Mouse (Mus musculus) liver, postnatal 0 days (tissue): ENCODE results near the gene Znrf1.

Source experiments
- CTCF ChIP-seq: sonication (generic); IDR thresholded peaks from 2 replicates; pipeline ENCODE4 v1.5.1; 2016; ENCODE audit warnings: antibody characterized with exemption, low read depth
- EP300 ChIP-seq: IDR thresholded peaks from 2 replicates; pipeline ENCODE4 v1.6.1; 2016; ENCODE audit warnings: antibody characterized with exemption, low read depth, mild to moderate bottlenecking

DNA sequence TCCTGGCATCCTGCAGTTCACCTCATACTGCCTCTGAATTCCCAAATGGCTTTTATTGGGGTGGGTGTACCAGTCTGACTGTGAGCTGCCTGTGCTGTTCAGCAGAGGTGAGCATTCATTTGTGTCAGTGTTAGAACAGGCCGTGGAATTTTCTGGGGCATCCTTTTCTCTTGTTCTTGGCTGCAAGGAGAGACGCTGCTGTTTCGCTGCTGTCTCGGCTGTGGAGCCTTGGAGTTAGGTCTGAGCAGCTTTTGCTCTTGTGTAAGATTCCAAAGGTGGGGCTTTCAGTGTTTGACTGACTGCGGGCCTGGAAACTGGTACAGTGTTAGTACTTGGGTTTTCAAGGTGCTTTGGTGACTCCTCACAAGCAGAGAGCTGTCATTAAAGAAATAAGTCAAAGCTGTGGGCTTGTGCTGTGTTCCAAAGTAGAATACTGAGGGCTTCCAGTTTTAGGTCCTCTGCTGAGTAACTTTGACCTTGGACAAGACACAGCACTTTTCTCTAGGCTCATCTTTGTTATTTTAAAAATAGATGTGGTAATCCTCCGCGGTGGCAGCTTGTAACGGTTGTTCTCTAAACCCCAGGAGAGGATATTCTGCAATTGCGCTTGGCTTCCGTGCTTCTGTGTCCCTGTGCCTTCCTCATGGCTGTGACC lies 3.7 kb downstream of the Znrf1 start:
- TF ChIP-seq CTCF (no peak), EP300 (no peak)
